Mouse (Mus musculus) heart, postnatal 0 days (tissue): ENCODE measurements around the gene Vamp9.

ENCODE experiments used
- CTCF ChIP-seq: IDR thresholded peaks from 2 replicates; pipeline ENCODE4 v1.5.1; 2016; ENCODE audit warnings: antibody characterized with exemption, control low read depth, low read depth
- EP300 ChIP-seq: IDR thresholded peaks from 2 replicates; pipeline ENCODE4 v1.6.1; 2016; ENCODE audit warnings: antibody characterized with exemption, low read depth

GRCm38 (mm10) chr5:99882441-99882840, 23.6 kb upstream of the Vamp9 start:
- TF ChIP-seq EP300, result no peak
- no peak for TF ChIP-seq CTCF
